Mouse (Mus musculus) left cerebral cortex, adult 18-20 months (tissue): ENCODE results near the gene Magi2. TPM values are rescaled to one million over a fixed set of nuclear protein-coding genes. Genes with fewer than 3 reads are reported as not detected.
A peak's percentile ranks its signal among the peaks of the same experiment; 100 is the strongest.

Source experiments
- DNase-seq, 2 experiments: peaks; one replicate each; pipeline ENCODE4 v3.0.0; 2021 to 2022; ENCODE audit warnings: low spot score in 2 of 2, mixed read lengths in 1 of 2
- total RNA-seq, 2 experiments: library from RNA; stranded (reverse); gene quantifications; 2 replicates each; pipeline ENCODE4 v1.2.3; 2021

Magi2 gene
- total RNA-seq, 2 experiments from 2014 or later = 125 to 134 TPM

DNA sequence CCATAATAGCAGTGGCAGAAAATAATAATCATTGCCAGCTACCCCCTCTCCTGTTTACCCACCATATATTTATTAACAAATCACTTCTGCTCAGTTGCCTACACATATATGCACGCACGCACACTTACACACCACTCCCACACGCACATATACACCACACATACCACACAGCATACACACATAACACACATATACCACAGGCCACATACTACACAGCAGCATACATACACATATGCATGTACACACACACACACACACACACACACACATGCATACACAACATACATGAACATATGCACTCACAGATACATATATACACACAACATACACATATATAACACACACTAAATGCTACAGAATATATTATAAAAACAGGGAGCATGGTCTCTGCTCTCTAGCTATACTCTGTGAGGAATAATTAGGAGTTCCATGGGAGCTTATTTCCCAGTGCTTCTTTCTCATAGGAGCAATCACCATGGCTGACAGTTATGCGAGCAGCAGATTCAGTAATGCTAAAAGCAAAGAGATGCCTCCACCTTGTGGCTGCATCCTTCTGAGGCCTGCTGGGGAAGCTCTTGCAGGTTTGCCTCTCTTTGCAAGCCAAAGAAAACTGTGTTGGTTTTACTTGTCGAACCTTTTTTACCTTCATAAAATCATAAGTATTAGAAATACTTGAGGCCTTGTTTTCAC is 1410.6 kb downstream of the Magi2 start:
- no peak for DNase-seq

DNA sequence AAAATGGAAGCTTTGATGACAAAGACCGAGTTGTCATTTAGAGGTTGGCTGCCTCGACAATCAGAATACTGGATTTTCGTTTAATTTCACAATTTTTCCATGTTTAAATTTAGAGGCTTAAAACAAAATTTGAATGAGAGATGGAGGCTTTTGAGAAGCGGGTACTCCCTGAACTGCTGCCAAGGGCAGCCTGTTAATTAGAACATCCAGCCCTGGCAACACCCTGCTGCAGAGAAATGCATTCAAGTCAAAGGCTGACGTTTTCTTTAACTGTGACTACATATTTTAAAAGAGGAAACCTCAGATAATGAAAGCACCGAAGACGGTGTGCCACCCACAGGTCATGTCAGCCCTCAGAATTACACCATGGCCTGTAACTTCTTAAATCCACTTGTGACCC is 1415.4 kb downstream of the Magi2 start:
- DNase-seq = no peak

DNA sequence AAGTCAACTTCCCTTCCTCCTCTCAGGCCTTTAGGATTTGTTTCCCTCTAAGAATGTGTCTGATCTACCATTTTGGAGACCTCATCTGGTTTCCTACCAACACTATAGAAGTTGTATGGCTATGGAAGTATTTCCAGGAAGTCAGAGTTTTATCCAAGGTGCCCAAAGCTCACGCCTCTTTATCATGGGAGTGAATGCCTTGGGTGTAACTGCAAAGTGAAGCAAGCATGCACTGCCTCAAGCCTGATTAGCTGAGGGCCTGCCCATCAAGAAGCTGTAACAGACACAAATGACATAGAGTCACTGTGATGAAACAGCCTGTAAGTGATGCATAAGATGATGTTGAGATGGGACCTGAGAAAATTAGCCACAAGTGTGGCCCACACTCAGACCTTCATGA is 1416.9 kb downstream of the Magi2 start:
- no peak for DNase-seq

DNA sequence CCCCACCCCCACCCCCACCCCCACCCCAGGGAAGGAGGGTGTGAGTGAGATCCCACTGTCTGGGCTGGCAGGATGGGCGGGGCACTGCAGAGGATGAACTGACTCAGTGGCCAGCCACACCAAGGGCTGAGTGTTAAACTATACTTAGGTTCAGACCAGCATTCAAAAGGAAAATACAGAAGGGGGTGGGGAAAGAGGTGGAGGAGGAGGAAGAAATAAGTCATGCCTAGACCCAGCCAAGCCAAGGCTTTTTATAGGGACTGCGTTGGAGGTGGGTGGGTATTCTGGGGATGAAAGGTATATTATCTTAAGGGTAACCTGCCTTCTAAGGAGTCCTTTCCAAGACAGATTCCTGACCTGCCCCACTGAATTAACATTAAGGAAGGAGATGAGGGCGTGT is 1420.1 kb downstream of the Magi2 start:
- DNase-seq = no peak

DNA sequence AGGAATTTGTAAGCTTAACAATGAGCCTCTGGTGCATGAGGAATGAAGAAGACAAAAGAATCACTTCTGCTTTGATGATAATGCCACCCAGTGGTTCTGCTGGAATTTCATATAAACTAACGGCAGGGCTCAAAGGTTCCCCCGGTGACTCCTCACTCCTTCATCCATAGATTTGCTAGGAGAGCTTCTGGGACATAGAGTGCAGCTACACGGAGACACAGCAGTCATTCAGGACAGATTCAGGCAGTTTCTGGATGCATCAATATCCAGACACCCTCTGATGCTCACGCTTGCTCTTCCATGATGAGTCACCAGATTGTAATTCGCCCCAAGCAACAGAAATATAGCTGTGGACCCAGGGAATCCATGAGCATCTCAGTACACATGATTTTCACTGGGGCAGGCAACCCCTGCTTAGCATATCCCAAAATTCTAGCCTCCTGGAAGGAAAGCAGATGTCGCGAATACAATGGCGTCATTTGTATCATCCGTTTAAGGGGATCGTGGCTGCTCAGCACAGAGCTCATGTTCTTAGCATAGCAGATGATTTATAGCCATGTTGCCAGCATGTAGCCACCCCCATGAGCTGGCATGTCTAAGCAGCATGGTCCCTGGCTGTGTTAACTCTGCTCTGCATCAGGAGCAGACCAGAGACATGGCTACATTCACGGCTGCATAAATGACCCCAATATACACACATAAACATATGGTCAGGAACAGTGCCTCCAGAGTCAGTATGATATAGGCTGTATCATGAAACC is 1426.8 kb downstream of the Magi2 start:
- peak in 1 of 2 experiments; percentile 47 for DNase-seq

DNA sequence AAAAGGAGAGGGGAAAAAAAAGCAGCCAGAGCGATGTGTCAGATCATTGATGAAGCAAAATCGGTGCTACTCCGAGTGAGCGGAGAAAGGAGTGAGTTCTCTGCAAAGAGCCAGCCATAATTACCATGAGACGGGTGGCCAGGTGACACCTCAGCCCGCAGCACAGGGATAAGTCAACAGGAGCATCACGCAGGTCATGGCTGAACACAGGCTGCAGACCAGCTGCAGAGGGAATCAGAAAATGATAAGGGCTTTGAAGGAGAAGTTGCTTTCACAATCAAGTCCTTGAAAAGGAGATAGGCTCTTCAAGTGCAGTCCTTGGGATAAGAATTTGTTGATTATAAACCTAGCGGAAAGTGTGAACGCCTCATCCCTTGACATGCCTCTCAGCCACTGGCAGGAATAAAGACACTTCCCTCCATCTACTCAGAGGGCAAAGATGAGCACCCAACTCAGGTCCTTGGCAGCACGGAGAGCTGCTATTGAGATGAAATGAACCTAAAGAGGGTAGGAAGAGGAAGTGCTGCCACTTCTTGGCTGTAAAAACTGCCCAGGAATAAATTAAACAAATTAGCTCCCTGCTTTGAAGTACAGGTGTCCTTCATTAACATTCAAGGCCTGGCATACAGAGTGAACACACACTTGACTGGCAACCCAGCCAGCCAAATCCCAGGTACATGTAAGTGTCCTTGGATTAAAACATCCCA is 1428.1 kb downstream of the Magi2 start:
- DNase-seq = no peak

DNA sequence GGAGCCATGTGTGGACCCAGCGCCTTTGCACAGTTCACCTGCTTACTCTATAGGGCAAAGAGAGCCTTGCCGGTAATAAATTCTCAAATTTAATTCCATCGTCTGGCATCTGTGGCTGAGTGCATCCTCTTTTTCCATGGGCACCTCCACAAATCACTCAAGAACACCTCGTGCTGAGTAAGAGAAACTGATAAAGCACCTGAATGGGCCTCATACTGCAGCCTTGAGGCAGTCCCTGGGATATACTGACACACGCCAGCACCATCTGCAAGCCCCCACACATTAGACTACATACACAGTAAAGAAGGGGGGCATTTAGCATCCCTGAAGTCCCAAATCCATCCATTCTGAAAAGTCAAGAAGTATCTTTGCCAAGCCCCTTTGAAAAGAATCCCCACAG is 1430.2 kb downstream of the Magi2 start:
- no peak for DNase-seq

DNA sequence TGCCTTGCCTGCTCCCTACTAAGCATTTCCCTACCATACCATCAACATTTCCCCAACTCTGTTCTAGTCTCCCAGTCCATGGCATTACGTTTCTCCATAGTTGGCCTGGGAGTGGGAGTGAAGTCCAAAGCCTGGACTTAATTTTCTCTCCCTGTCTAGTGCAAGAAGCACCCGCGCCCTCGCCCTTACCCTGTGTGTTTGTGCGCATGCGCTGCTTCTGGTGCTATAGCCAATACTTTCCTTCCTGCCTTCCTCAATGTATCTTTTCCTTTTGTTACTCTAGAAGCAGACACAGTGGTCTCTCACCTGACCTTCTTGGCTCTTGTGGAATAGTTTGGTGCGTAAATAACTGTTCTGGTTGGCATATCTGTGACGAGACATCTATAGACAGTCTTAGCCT is 1440.8 kb downstream of the Magi2 start:
- no peak for DNase-seq

DNA sequence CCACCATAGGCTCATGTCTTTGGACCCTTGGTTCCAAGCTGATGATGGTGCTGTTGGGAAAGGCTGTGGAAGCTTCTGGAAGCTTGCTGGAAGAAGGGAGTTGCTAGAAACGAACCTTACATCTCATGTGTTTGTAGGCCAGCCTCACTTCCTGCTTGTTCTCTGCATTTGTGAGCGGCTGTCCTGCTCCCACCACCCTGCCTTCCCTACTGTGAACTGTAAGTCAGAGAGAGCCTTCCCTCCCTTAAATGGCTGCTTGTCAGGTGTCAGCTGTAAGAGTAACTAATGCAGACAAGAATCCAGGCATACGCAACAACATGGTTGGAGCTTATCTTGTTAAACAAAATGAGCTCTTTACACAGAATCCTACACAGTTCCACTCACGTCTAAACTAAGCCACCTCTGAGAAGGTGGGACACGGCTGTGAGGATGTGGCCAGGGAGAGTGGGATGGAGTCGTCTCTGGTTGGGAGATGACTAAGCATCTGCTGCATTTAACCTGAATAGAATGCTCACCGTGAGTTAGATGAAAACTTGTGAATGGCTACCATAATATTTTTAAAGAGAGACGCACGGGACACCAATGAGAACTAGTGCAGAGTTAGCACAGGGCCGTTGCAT is 1442.0 kb downstream of the Magi2 start:
- DNase-seq = no peak

DNA sequence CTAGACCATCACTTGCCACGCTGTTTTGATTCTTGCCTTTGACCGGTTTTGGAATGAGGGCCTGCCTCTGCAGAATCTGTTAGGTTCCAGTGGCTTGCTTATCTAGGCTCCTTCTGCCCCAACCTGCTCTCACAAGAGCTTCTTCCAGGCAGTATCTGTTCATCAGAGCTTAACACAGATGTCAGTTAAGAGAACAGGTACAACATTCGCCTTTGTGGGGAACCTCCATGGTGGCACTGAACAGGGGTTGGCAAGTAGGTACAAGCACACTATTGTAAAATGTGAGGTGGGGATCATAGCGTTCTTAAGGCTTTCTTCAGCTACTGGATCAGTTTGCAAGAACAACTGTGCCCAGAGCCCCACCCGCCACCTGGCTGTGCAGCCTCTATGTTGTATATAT is 1442.6 kb downstream of the Magi2 start:
- no peak for DNase-seq

DNA sequence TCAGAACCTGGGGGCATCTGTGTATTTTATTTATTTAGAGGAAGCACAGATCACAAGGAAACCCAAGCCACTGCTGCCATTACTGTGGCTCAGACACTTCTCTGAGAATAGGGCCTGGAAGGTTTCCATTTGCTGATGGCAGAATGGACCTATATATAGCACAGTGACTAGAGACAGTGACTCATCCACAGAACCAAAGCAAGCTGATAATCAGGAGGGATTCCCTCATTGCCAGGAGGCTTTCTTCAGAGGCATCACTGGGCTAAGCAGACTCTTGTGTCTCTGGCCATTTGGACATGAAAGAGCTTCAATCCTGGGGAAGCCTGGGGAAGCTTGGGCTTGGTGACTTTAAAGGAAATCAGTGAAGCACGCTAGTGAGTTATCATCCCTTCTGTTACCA is 1445.0 kb downstream of the Magi2 start:
- peak; percentile 34 to 46 for DNase-seq

DNA sequence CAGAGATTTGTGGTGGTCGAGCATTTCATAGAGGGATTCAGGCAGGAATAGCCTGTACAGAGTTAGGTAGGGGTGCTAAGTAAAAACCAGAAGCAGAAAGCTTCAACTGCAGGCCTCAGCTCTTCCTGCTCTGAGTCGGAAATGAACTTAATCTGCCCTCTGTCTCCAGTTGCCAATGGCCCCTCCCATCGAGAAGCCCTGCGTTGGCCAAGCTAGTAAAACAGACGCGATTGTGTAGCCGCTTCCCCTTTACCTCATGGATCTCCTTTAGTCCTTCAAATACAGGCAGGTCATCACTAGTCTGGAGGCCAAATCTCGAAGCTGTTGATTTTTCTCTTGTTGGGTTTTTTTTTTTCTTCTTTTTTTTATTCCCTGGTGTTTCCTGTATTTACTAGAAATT is 1447.7 kb downstream of the Magi2 start:
- no peak for DNase-seq

DNA sequence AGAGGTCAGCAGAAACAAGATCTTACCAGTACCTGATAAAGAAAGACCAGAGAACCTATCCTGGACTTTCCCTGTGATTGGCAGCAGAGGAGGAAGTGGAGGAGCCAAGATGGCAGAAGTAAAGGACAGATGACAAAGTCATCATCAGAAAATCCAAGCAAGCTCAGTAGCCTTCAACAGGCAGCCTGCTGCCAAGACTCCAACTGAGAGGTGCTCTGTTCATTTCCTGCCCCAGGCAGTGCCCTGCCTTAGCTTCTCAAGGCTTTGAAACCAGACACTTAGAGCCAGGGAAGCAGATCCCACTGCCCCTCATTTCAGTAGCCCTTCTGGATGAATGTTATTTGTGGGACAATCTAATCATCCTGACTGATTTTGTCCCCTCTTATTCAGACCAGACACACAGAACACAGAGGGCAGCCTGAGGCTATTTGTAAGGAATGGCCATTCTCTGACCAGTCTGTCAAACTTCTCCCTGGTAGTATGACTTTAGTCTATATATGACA is 1448.4 kb downstream of the Magi2 start:
- DNase-seq = no peak

DNA sequence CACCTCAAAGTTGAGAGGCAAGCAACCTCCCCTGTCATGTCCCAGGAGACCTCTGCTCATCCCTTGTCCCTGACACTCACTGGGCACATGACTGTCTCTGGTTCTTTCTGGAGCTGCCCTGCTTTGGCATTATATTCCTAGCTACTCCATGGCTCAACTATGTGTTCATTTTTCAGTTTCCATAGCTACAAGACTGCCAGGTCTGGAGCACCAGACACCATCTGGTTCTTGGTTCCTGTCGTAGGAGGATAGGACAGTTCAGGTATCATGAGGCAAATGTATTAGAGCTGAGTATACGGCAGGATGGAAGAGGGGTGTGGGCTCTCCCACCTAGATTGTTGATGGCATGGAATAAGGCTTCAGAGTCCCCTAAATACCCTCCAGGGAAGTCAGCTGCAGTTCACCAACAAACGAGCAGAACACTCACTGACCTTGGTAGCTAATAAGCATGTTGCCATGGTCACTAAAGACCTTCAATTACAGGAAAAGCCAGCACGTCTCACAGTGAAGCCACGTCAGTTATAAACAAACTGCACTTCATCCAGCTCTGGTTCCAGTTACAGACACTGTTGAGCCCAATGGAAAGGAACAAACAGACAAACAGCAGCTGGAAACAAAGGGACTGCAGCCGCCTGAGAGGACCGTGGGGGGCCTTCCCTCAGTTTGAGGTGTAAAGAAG is 1449.5 kb downstream of the Magi2 start:
- peak in 1 of 2 experiments; percentile 42 for DNase-seq

DNA sequence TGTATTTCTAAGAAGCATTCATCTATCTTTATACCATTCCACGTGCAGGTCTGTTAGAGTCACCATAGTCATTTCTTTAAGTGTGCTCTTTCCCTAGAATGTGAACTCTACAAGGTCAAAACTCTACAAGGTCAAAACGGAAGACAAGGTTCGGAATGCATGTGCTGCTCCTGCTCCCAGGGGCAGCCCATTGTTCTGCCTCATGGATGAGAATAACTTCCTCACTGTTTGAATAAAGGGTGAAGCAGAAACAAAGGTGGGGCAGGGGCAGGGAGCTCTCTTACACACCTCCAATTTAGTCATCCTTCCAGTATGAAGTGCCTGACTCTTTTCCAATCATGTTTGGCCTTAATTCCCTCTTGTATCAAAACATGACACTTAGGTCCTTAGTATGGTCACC is 1450.4 kb downstream of the Magi2 start:
- DNase-seq = no peak

DNA sequence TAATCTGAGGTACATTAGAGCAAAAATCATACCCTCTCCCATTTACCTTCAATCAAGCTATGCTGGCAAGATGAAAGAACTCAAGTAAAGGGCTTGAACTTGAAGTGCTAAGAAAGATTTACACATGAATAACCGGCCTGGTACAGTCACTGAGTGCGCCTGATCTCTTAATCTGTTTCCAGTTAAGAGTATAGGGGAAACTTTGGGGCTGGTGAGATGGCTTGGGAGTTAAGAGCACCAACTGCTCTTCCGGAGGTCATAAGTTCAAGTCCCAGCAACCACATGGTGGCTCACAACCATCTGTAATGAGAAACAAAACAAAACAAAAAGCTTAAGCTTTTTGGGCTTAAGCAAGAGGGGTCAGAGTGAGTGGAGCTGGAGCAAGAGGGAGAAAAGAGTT is 1451.7 kb downstream of the Magi2 start:
- DNase-seq = no peak

DNA sequence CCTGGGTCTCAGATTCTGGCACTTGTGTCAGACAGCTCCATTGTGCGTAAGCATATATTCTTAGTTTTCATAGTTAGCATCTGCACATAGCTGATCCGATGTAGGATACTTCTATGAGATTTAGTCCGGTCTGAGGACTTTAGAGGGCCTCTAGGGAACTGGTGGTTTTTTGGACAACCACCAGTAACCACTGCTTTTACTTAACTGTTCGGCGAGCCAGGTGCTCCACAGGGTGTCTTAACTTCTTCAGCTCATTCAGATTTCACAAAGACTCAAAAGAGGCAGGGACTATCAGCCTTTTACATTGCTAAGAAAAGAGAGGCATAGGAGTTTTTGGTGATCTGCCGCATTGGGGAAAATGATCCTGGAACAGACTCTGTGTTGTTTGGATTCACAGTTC is 1453.1 kb downstream of the Magi2 start:
- DNase-seq = no peak

DNA sequence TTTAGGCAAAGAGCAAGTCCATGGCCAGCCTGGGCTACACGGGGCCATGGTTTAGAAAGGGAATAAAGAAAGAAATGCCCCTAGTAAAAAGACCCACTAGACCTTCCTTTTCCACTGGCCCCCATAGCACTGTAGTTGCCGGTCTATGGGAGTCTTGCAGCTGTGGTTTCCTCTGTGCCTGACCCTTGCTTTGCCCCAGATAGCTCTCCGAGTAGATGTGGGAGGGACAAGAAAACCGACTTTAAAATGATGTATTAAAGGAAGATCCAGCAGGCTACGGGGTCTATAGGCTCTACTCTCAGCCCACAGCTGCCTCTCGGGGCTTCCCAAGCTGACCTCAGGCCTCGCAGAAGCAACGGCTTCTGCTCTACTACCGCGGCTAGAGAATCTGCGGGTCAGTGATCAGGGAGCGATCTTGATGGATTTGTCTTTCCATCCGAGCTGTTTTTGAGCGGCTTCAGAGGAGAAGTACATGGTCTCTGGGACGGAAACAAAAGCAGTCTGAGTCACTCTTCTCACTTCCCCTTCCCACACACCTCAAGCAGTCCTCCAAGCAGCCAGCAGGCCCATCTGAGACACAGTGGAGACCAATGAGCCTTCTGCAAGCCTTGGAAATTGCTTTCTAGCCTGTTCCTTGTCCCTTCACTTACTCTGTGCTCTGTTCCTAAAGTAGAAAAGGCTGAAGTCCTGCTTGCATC is 1454.1 kb downstream of the Magi2 start:
- DNase-seq = peak; percentile 55 to 70

DNA sequence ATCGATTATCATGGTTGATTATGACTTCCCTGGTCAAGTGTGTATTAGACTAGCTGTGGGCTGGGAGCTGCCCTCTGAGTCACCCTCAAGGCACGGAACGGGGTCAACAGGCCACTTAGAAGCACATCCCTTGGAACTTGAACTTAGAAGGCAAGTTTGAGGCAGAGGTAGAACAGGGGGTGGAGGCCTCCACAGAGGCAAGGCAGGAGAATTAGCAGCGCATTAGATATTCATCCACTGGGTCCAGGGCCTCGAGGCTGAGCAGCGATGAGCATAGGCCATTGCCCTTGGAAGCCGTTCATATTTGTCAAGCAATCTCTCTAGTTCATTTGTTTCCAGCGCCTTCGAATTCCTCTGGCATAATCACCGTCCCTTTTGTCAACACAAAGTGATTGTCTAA is 1454.8 kb downstream of the Magi2 start:
- no peak for DNase-seq

DNA sequence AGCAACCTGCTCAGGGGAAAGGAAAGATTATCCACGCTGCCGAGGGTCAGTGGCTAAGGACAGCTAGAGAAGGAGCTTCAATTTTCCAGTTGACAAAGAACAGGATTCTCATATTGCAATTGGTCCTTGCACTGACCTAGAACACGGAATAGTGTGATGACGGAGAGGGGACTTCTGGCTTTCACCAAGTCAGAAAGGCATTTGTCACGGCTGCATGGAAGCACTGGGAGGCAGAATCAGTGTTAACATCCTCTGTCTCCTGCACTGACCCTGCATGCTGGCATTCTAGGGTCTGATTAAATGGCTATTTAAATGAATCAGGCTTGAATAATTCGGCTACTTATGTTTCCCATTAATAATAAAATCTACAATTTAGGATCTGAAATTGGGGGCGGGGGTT is 1455.4 kb downstream of the Magi2 start:
- no peak for DNase-seq
